Comparison of ENCODE assay signal across 8 mouse cellular contexts in the genomic region with DNA sequence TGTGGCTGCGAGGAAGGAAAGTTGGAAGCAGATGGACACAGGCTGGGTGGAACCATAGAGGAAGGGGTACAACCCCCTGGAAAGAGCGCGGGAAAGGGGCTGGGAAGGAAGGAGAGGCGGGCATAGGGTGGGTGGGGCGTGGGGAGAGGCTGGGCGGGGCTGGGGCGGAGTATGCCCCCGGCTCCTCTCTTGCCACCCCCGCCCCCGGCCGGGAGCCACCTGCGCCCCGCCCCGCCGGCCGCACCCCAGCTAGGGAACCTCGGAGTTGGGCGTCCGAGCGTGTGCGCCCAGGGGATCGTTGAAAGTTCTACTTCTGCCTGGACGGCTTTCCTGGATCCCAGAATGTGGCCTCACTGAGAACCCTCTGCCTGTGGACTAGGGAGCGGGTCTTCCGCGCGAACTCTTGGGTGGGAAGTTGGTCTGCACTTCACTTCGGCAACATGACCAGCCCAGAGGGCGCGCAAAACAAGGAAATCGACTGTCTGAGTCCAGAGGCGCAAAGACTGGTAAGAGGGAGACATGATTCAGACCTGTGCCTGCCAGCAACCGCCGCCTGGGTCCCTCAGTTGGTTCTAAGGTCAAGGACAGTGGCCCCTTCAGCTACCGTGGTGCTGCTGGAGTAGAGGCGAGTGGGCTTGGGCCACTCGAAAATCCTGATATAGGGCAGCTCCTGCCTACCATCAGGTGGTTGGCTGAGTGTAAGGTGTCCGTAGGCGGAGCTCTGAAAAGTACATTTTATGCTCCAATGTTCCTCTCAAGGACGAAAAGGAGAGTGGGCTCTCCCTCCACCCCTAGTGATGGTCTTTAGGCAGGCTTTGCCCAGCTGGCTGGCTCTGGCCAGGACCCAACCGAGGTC. TPM values are rescaled to one million over a fixed set of nuclear protein-coding genes. Genes with fewer than 3 reads are reported as not detected.
DNase-seq lines count a peak whose midpoint lies in the region; ATAC-seq and TF ChIP-seq lines count a peak whose summit lies in the region.

No protein-coding gene starts in this region.

- peak; percentile 11 for ATAC-seq in CD4-positive, CD25-positive, alpha-beta regulatory T cell, adult 4 months
- ATAC-seq in intestine, embryonic 14.5 days (replicated peaks; ENCODE audit: low FRiP score, low TSS enrichment, low read depth), result peak; percentile 81
- ATAC-seq in liver, postnatal 0 days, result peak; percentile 85
- peak; percentile 64; the same call in 1 of the 2 replicates for ATAC-seq in neural tube, embryonic 15.5 days (ENCODE audit: low FRiP score)

- peak overlapping the region; percentile 52 for H3K4me3 ChIP-seq in intestine, embryonic 14.5 days (ENCODE audit: low read depth, low read length)
- H3K4me3 ChIP-seq in liver, postnatal 0 days (ENCODE audit: low read depth, low read length), result peak overlapping the region; percentile 60
- H3K4me3 ChIP-seq in neural tube, embryonic 15.5 days (replicated peaks), result peak overlapping the region; percentile 46

- peak overlapping the region; percentile 95 for H3K4me2 ChIP-seq in intestine, embryonic 14.5 days (ENCODE audit: low read length)
- H3K4me2 ChIP-seq in liver, postnatal 0 days (ENCODE audit: low read depth, low read length), result peak overlapping the region; percentile 85
- peak overlapping the region; percentile 94 for H3K4me2 ChIP-seq in neural tube, embryonic 15.5 days

- TF ChIP-seq EP300 in liver, postnatal 0 days (IDR thresholded peaks at IDR 0.05; ENCODE audit: low read depth), result no peak

- H3K27ac ChIP-seq in intestine, embryonic 14.5 days (ENCODE audit: low read depth), result peak overlapping the region; percentile 71
- peak overlapping the region; percentile 98 for H3K27ac ChIP-seq in liver, postnatal 0 days (ENCODE audit: low read depth)
- H3K27ac ChIP-seq in neural tube, embryonic 15.5 days (replicated peaks), result no peak overlapping the region

- no peak for TF ChIP-seq CTCF in liver, postnatal 0 days (IDR thresholded peaks at IDR 0.05; ENCODE audit: low read depth)

- no peaks in the 10 kb centered on the region for H3K27me3 ChIP-seq in intestine, embryonic 14.5 days (replicated peaks; ENCODE audit: control insufficient read depth, insufficient read depth, low read length)
- H3K27me3 ChIP-seq in liver, postnatal 0 days (ENCODE audit: insufficient read depth, low read length), result no peaks in the 10 kb centered on the region
- H3K27me3 ChIP-seq in neural tube, embryonic 15.5 days (replicated peaks), result peaks cover 11% of the 10 kb centered on the region

- no peaks in the 10 kb centered on the region for H3K9me3 ChIP-seq in intestine, embryonic 14.5 days (ENCODE audit: control insufficient read depth, low read length)
- H3K9me3 ChIP-seq in liver, postnatal 0 days (ENCODE audit: low read length), result no peaks in the 10 kb centered on the region
- no peaks in the 10 kb centered on the region for H3K9me3 ChIP-seq in neural tube, embryonic 15.5 days (replicated peaks)

- peak overlapping the region; percentile 51 for H3K9ac ChIP-seq in intestine, embryonic 14.5 days (ENCODE audit: low read length)
- peak overlapping the region; percentile 70 for H3K9ac ChIP-seq in liver, postnatal 0 days (replicated peaks)
- H3K9ac ChIP-seq in neural tube, embryonic 15.5 days (replicated peaks), result peak overlapping the region; percentile 47; the same call in 1 of the 2 replicates

- no peaks in the 10 kb centered on the region for H3K36me3 ChIP-seq in intestine, embryonic 14.5 days (ENCODE audit: control insufficient read depth, insufficient read depth, low read length)
- no peaks in the 10 kb centered on the region for H3K36me3 ChIP-seq in liver, postnatal 0 days (replicated peaks; ENCODE audit: insufficient read depth, low read length)
- H3K36me3 ChIP-seq in neural tube, embryonic 15.5 days, result no peaks in the 10 kb centered on the region

- peaks cover 42% of the 10 kb centered on the region for H3K4me1 ChIP-seq in intestine, embryonic 14.5 days (replicated peaks; ENCODE audit: control insufficient read depth, insufficient read depth, low read length)
- H3K4me1 ChIP-seq in liver, postnatal 0 days (ENCODE audit: insufficient read depth), result peaks cover 46% of the 10 kb centered on the region
- peaks cover 27% of the 10 kb centered on the region for H3K4me1 ChIP-seq in neural tube, embryonic 15.5 days

- peak; percentile 86 to 93 for DNase-seq in adrenal gland, postnatal 36 days
- DNase-seq in gastrocnemius, postnatal 25 days, result peak; percentile 78
- DNase-seq in intestine, embryonic 14.5 days (ENCODE audit: low spot score), result no peak
- DNase-seq in liver, postnatal 0 days, result peak; percentile 89
- peak; percentile 94 for DNase-seq in yolk sac, embryonic 10.5 days (ENCODE audit: low spot score)
- no peak for DNase-seq in MN1 (ENCODE audit: low spot score)

- 2% methylated on average over 37 of the region's 41 CpGs for WGBS in intestine, embryonic 14.5 days
- WGBS in liver, postnatal 0 days (ENCODE audit: insufficient replicate concordance), result 1% methylated on average over 37 of the region's 41 CpGs
- WGBS in neural tube, embryonic 15.5 days, result 2% methylated on average over 39 of the region's 41 CpGs

RNA-seq across cellular contexts. Expression of a gene that starts 54.9 kb away (rescaled TPM):
- 100 to 1,000 TPM; 175 to 217 TPM for polyA plus RNA-seq in CD4-positive, CD25-positive, alpha-beta regulatory T cell, adult 4 months (2017; shearing (Covaris generic))
- 10 to 100 TPM; 56.6 to 59.1 TPM for total RNA-seq in adrenal gland, postnatal 36 days (2021)
- 100 to 1,000 TPM; 143 to 163 TPM for total RNA-seq in gastrocnemius, postnatal 25 days (2021)
- polyA plus RNA-seq in intestine, embryonic 14.5 days (2014; fragmentation: Nextera tagmentation; extraction: Ambion mirVana), result 60.4 and 65.3 TPM in 2 replicates
- polyA plus RNA-seq in liver, postnatal 0 days (2015; fragmentation: Nextera tagmentation; extraction: Ambion mirVana), result 21.9 and 22.7 TPM in 2 replicates
- polyA plus RNA-seq in neural tube, embryonic 15.5 days (2015; fragmentation: Nextera tagmentation; extraction: Ambion mirVana), result 45.3 and 51.5 TPM in 2 replicates

Comparison
In these comparisons a context has a peak if more than half of its experiments do, and no peak if none do; other contexts are left out.
1. ATAC-seq: peak in every context shown above with its lines; median percentile 85 in liver, postnatal 0 days; 81 in intestine, embryonic 14.5 days; 64 in neural tube, embryonic 15.5 days; 11 in CD4-positive, CD25-positive, alpha-beta regulatory T cell, adult 4 months.
2. DNase-seq: peak in adrenal gland, postnatal 36 days (2 of 2), gastrocnemius, postnatal 25 days (single experiment), liver, postnatal 0 days (single experiment) and yolk sac, embryonic 10.5 days (single experiment); none in intestine, embryonic 14.5 days (single experiment) and MN1 (single experiment).
3. Peak in every context shown above with its lines, with median percentiles within 50 percentile points of each other: H3K4me2 ChIP-seq, H3K4me3 ChIP-seq and H3K9ac ChIP-seq.